Mouse (Mus musculus): ENCODE results near the gene Pgc.

GRCm38 (mm10) chr17:47759702-47760410 is 33.2 kb downstream of the Pgc start:
- TF ChIP-seq CTCF (IDR thresholded peaks at IDR 0.05; ENCODE audit: low read depth, low read length), result no peak
- no peak for TF ChIP-seq POLR2A (IDR thresholded peaks at IDR 0.05; ENCODE audit: insufficient read depth, low read length)
- no peak for TF ChIP-seq EP300 (IDR thresholded peaks at IDR 0.05; ENCODE audit: insufficient read depth, low read depth, low read length)
